8 mouse cellular contexts compared by ENCODE assay signal in the genomic region with DNA sequence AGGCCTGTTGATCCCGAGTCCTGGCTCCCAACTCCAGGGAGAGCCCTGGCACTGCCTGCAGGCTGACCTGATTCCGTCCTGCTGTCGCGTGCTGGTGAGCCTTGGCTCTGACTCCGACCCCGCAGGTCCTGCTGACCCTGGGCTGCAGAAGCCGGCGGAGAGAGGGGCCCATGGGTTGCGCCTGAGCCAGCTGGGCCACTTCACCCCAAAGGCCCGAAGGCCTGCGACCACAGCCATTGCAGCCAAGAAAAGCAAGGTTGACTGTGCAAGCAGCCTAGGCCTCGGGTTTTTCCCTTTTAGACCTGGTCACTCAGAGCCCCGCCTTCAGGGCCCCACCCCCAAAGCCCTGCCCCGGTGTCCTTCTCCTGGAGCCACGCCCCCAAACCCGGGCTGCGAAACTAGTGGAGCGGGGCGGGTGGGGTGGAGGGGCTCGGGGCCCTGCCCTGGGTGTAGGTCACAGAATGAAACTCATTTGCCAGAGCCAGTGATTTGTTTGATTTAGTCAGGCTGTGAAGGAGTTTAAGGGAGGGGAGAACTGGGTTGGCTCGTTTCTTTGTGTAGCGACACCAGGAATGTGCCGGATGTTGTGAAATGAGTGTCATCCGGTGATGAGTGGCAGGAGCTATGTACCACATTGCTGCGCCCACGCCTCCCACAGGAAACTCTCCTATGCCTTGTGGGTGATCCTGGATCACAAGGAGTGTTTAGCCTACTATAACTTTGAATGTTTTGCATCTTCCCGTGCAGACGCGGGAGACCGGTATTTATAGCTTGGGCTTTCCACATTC. TPM values are rescaled to one million over a fixed set of nuclear protein-coding genes. Genes with fewer than 3 reads are reported as not detected.
A peak's percentile ranks its signal among the peaks of the same experiment; 100 is the strongest.
DNase-seq lines count a peak whose midpoint lies in the region; ATAC-seq and TF ChIP-seq lines count a peak whose summit lies in the region.

Gene Echdc3, minus strand, starts transcription at position 310 of the 788 bp plus-strand sequence.

- H3K27ac ChIP-seq in heart, embryonic 13.5 days (replicated peaks) = peak within 1 kb of the TSS; percentile 96
- H3K27ac ChIP-seq in kidney, postnatal 0 days = peak within 1 kb of the TSS; percentile 95
- H3K27ac ChIP-seq in liver, embryonic 14.5 days = no peak within 1 kb of the TSS
- H3K27ac ChIP-seq in stomach, embryonic 15.5 days = peak within 1 kb of the TSS; percentile 93

- WGBS in heart, embryonic 13.5 days = 1% methylated on average over 30 of the region's 30 CpGs
- under 1% methylated on average over 30 of the region's 30 CpGs for WGBS in kidney, postnatal 0 days
- 7% methylated on average over 30 of the region's 30 CpGs for WGBS in liver, embryonic 14.5 days (ENCODE audit: insufficient replicate concordance)
- WGBS in stomach, embryonic 15.5 days = under 1% methylated on average over 30 of the region's 30 CpGs

- no peaks in the 10 kb centered on the region for H3K27me3 ChIP-seq in heart, embryonic 13.5 days (replicated peaks)
- H3K27me3 ChIP-seq in kidney, postnatal 0 days (ENCODE audit: insufficient read depth, low read length) = no peaks in the 10 kb centered on the region
- no peaks in the 10 kb centered on the region for H3K27me3 ChIP-seq in liver, embryonic 14.5 days (ENCODE audit: control insufficient read depth, insufficient read depth, low read length)
- no peaks in the 10 kb centered on the region for H3K27me3 ChIP-seq in stomach, embryonic 15.5 days (replicated peaks)

- TF ChIP-seq EP300 in liver, embryonic 14.5 days (IDR thresholded peaks at IDR 0.05; ENCODE audit: low read depth) = no peak

- ATAC-seq in heart, embryonic 13.5 days (ENCODE audit: extremely low read depth, insufficient number of reproducible peaks, low FRiP score, low TSS enrichment) = peak; percentile 83
- ATAC-seq in kidney, postnatal 0 days (replicated peaks; ENCODE audit: low FRiP score, low read depth) = peak; percentile 97
- peak; percentile 81 for ATAC-seq in liver, embryonic 14.5 days (ENCODE audit: insufficient read depth)
- peak; percentile 94 for ATAC-seq in stomach, embryonic 15.5 days (ENCODE audit: insufficient read depth, low FRiP score, low read depth)

- H3K4me2 ChIP-seq in heart, embryonic 13.5 days = peak within 1 kb of the TSS; percentile 81
- H3K4me2 ChIP-seq in kidney, postnatal 0 days (ENCODE audit: low read length) = peak within 1 kb of the TSS; percentile 59
- peak within 1 kb of the TSS; percentile 67 for H3K4me2 ChIP-seq in liver, embryonic 14.5 days (ENCODE audit: low read depth)
- H3K4me2 ChIP-seq in stomach, embryonic 15.5 days = peak within 1 kb of the TSS; percentile 84

- H3K9ac ChIP-seq in heart, embryonic 13.5 days = peak within 1 kb of the TSS; percentile 91
- peak within 1 kb of the TSS; percentile 67 for H3K9ac ChIP-seq in kidney, postnatal 0 days (ENCODE audit: low read depth, low read length)
- peak within 1 kb of the TSS; percentile 39 for H3K9ac ChIP-seq in liver, embryonic 14.5 days (replicated peaks)
- H3K9ac ChIP-seq in stomach, embryonic 15.5 days = peak within 1 kb of the TSS; percentile 42

- no peak for TF ChIP-seq CTCF in kidney, postnatal 0 days (IDR thresholded peaks at IDR 0.05; ENCODE audit: low read depth)
- TF ChIP-seq CTCF in liver, embryonic 14.5 days (IDR thresholded peaks at IDR 0.05; ENCODE audit: low read depth) = no peak

- DNase-seq in CD4-positive helper T cell, adult 2 months (ENCODE audit: low read depth, low spot score) = peak; percentile 78
- peak; percentile 6 for DNase-seq in c-Kit-negative CD71-positive TER-119-positive erythroid progenitor cells, embryonic 14.5 days (ENCODE audit: low read depth, low spot score)
- peak; percentile 59 for DNase-seq in fat pad, adult 2 months (ENCODE audit: extremely low read depth, low read depth, low spot score)
- DNase-seq in kidney, postnatal 0 days (ENCODE audit: low spot score) = peak; percentile 97
- peak; percentile 33 to 54 (median 50) for DNase-seq in liver, embryonic 14.5 days (ENCODE audit: low read depth in 3 of 3, low spot score in 3 of 3)
- DNase-seq in neural tube, embryonic 10.5 days (ENCODE audit: extremely low spot score, low spot score) = peak; percentile 91

- H3K4me3 ChIP-seq in heart, embryonic 13.5 days = peak within 1 kb of the TSS; percentile 56
- peak within 1 kb of the TSS; percentile 34 for H3K4me3 ChIP-seq in kidney, postnatal 0 days (replicated peaks; ENCODE audit: low read depth, low read length)
- peak within 1 kb of the TSS; percentile 55 to 66 for H3K4me3 ChIP-seq in liver, embryonic 14.5 days (ENCODE audit: insufficient read depth in 1 of 2, low read depth in 2 of 2, low read length in 2 of 2)
- H3K4me3 ChIP-seq in stomach, embryonic 15.5 days (replicated peaks) = peak within 1 kb of the TSS; percentile 50

- H3K4me1 ChIP-seq in heart, embryonic 13.5 days = peaks cover 36% of the 10 kb centered on the region
- peaks cover 11% of the 10 kb centered on the region for H3K4me1 ChIP-seq in kidney, postnatal 0 days (replicated peaks; ENCODE audit: insufficient read depth, low read length)
- H3K4me1 ChIP-seq in liver, embryonic 14.5 days (replicated peaks; ENCODE audit: control insufficient read depth in 2 of 2, insufficient read depth in 2 of 2, low read length in 1 of 2) = peaks cover 0 to 8% of the 10 kb centered on the region in 2 experiments; a peak in 2 of 4 replicates
- peaks cover 12% of the 10 kb centered on the region for H3K4me1 ChIP-seq in stomach, embryonic 15.5 days

- no peaks in the 10 kb centered on the region for H3K9me3 ChIP-seq in heart, embryonic 13.5 days
- no peaks in the 10 kb centered on the region for H3K9me3 ChIP-seq in kidney, postnatal 0 days (replicated peaks; ENCODE audit: low read length)
- no peaks in the 10 kb centered on the region for H3K9me3 ChIP-seq in liver, embryonic 14.5 days (ENCODE audit: control insufficient read depth, low read length)
- no peaks in the 10 kb centered on the region for H3K9me3 ChIP-seq in stomach, embryonic 15.5 days

- H3K36me3 ChIP-seq in heart, embryonic 13.5 days = no peaks in the 10 kb centered on the region
- no peaks in the 10 kb centered on the region for H3K36me3 ChIP-seq in kidney, postnatal 0 days (ENCODE audit: insufficient read depth, low read length)
- H3K36me3 ChIP-seq in liver, embryonic 14.5 days (replicated peaks; ENCODE audit: control insufficient read depth, insufficient read depth, low read depth) = no peaks in the 10 kb centered on the region
- H3K36me3 ChIP-seq in stomach, embryonic 15.5 days = no peaks in the 10 kb centered on the region

RNA-seq across cellular contexts. Expression of gene Echdc3, which starts in this region (rescaled TPM):
- polyA plus RNA-seq in heart, embryonic 13.5 days (2015; fragmentation: Nextera tagmentation; extraction: Ambion mirVana) = 7.7 and 8.8 TPM in 2 replicates
- 15.1 and 16.0 TPM in 2 replicates for polyA plus RNA-seq in kidney, postnatal 0 days (2015; fragmentation: Nextera tagmentation; extraction: Ambion mirVana)
- polyA plus RNA-seq in liver, embryonic 14.5 days (2012; rRNA removed) = 7.3 and 8.7 TPM in 2 replicates
- polyA plus RNA-seq in liver, embryonic 14.5 days (2014; fragmentation: Nextera tagmentation; extraction: Ambion mirVana) = 8.8 and 11.4 TPM in 2 replicates
- polyA plus RNA-seq in stomach, embryonic 15.5 days (2015; fragmentation: Nextera tagmentation; extraction: Ambion mirVana) = 12.1 and 12.4 TPM in 2 replicates

Comparison
In these comparisons a context has a peak if more than half of its experiments do, and no peak if none do; other contexts are left out.
1. DNase-seq: peak in every context shown above with its lines; median percentile 97 in kidney, postnatal 0 days; 91 in neural tube, embryonic 10.5 days; 78 in CD4-positive helper T cell, adult 2 months; 59 in fat pad, adult 2 months; 50 in liver, embryonic 14.5 days; 6 in c-Kit-negative CD71-positive TER-119-positive erythroid progenitor cells, embryonic 14.5 days.
2. H3K9ac ChIP-seq: peak in every context shown above with its lines; median percentile 91 in heart, embryonic 13.5 days; 67 in kidney, postnatal 0 days; 42 in stomach, embryonic 15.5 days; 39 in liver, embryonic 14.5 days.